Mouse (Mus musculus) MEL (cell line): ENCODE data around the gene Prpf40a. TPM values are rescaled to one million over a fixed set of nuclear protein-coding genes. Genes with fewer than 3 reads are reported as not detected.

Source experiments
- DNase-seq: peaks from one replicate; pipeline ENCODE4 v3.0.0; 2011; ENCODE audit warnings: low read depth, low spot score
- H3K27ac ChIP-seq: 2 replicates; pipeline ENCODE4 v1.5.1; 2012; ENCODE audit warnings: low read depth, mild to moderate bottlenecking, control low read depth, low read length, moderate library complexity; ENCODE audit not compliant: control insufficient read depth
- H3K27me3 ChIP-seq, 2 experiments: fragments of 150-350 bp in 1 of 2; sonication (generic) in 1 of 2; 2 replicates each; pipeline ENCODE4 v1.6.1; 2012; ENCODE audit warnings: low read length in 2 of 2, mild to moderate bottlenecking in 2 of 2, improper control_type of control experiment in 1 of 2, moderate library complexity in 1 of 2; ENCODE audit not compliant: insufficient read depth in 2 of 2, control insufficient read depth in 1 of 2
- H3K36me3 ChIP-seq, 2 experiments: 2 replicates each; pipeline ENCODE4 v1.6.1; 2012 to 2014; ENCODE audit warnings: low read length in 2 of 2, improper control_type of control experiment in 1 of 2, inconsistent platforms in 1 of 2, mild to moderate bottlenecking in 1 of 2; ENCODE audit not compliant: insufficient read depth in 2 of 2, control insufficient read depth in 1 of 2
- H3K4me1 ChIP-seq, 2 experiments: fragments of 150-350 bp in 1 of 2; sonication (generic) in 1 of 2; 2 replicates each; pipeline ENCODE4 v1.6.1; 2012; ENCODE audit warnings: low read length in 2 of 2, improper control_type of control experiment in 1 of 2, mild to moderate bottlenecking in 1 of 2; ENCODE audit not compliant: insufficient read depth in 2 of 2, control insufficient read depth in 1 of 2
- H3K4me3 ChIP-seq, 2 experiments: fragments of 150-350 bp in 1 of 2; sonication (generic) in 1 of 2; 2 replicates each; pipeline ENCODE4 v1.5.1; 2012; ENCODE audit warnings: low read depth in 2 of 2, low read length in 2 of 2, mild to moderate bottlenecking in 2 of 2, moderate library complexity in 2 of 2, control low read depth in 1 of 2, improper control_type of control experiment in 1 of 2; ENCODE audit not compliant: control insufficient read depth in 1 of 2, insufficient read depth in 1 of 2
- H3K79me2 ChIP-seq: 2 replicates; pipeline ENCODE4 v1.6.1; 2012; ENCODE audit warnings: mild to moderate bottlenecking, low read length, moderate library complexity; ENCODE audit not compliant: control insufficient read depth, poor library complexity, insufficient read depth
- H3K9ac ChIP-seq: 2 replicates; pipeline ENCODE4 v1.6.1; 2012; ENCODE audit warnings: low read depth, mild to moderate bottlenecking, control low read depth, low read length, moderate library complexity; ENCODE audit not compliant: control insufficient read depth, poor library complexity, severe bottlenecking
- H3K9me3 ChIP-seq: fragments of 150-350 bp; sonication (generic); replicated peaks from 2 replicates; pipeline ENCODE4 v1.6.1; 2012; ENCODE audit warnings: mild to moderate bottlenecking, low read length, improper control_type of control experiment, moderate library complexity; ENCODE audit not compliant: insufficient read depth
- BHLHE40 ChIP-seq: IDR thresholded peaks from 2 replicates; pipeline ENCODE4 v1.6.1; 2012; ENCODE audit warnings: low read depth, mild to moderate bottlenecking, inconsistent platforms, low read length, improper control_type of control experiment, borderline replicate concordance
- CHD1 ChIP-seq: IDR thresholded peaks from 2 replicates; pipeline ENCODE4 v1.6.1; 2012; ENCODE audit warnings: low read depth, mild to moderate bottlenecking, inconsistent platforms, low read length, improper control_type of control experiment
- CTCF ChIP-seq, 3 experiments: IDR thresholded peaks in 2 of 3; conservative IDR thresholded peaks in 1 of 3; 2 replicates each; pipeline ENCODE4 v1.5.1; 2011 to 2012; ENCODE audit warnings: low read length in 3 of 3, low read depth in 2 of 3, mild to moderate bottlenecking in 2 of 3, improper control_type of control experiment in 1 of 3, inconsistent platforms in 1 of 3, mixed read lengths in 1 of 3, moderate library complexity in 1 of 3; ENCODE audit not compliant: control insufficient read depth in 1 of 3, insufficient read depth in 1 of 3, poor library complexity in 1 of 3, severe bottlenecking in 1 of 3
- E2F4 ChIP-seq: IDR thresholded peaks from 2 replicates; pipeline ENCODE4 v1.6.1; 2011; ENCODE audit warnings: low read depth, low read length, improper control_type of control experiment, borderline replicate concordance
- ETS1 ChIP-seq: IDR thresholded peaks from 2 replicates; pipeline ENCODE4 v1.6.1; 2012; ENCODE audit warnings: low read depth, mild to moderate bottlenecking, inconsistent platforms, low read length, improper control_type of control experiment, moderate library complexity
- GATA1 ChIP-seq: IDR thresholded peaks from 2 replicates; pipeline ENCODE4 v1.6.1; 2011; ENCODE audit warnings: low read depth, low read length, improper control_type of control experiment
- JUND ChIP-seq: IDR thresholded peaks from 2 replicates; pipeline ENCODE4 v1.6.1; 2011; ENCODE audit warnings: low read depth, mild to moderate bottlenecking, improper control_type of control experiment, low read length
- KAT2A ChIP-seq: conservative IDR thresholded peaks from 2 replicates; pipeline ENCODE4 v1.6.1; 2012; ENCODE audit warnings: low read depth, low read length, improper control_type of control experiment, inconsistent platforms
- MAFK ChIP-seq: IDR thresholded peaks from 2 replicates; pipeline ENCODE4 v1.6.1; 2011; ENCODE audit warnings: low read depth, mild to moderate bottlenecking, low read length, improper control_type of control experiment, borderline replicate concordance
- MAX ChIP-seq: IDR thresholded peaks from 2 replicates; pipeline ENCODE4 v1.6.1; 2011; ENCODE audit warnings: low read length, improper control_type of control experiment
- MEF2A ChIP-seq: IDR thresholded peaks from 2 replicates; pipeline ENCODE4 v1.6.1; 2014; ENCODE audit warnings: low read depth, mild to moderate bottlenecking, inconsistent platforms, low read length, improper control_type of control experiment; ENCODE audit not compliant: poor library complexity, insufficient replicate concordance, severe bottlenecking; ENCODE audit errors: extremely low read depth
- MYC ChIP-seq: IDR thresholded peaks from 2 replicates; pipeline ENCODE4 v1.6.1; 2011; ENCODE audit warnings: low read depth, mild to moderate bottlenecking, low read length, improper control_type of control experiment, moderate library complexity
- NELFE ChIP-seq: IDR thresholded peaks from 2 replicates; pipeline ENCODE4 v1.6.1; 2011; ENCODE audit warnings: low read depth, low read length, improper control_type of control experiment
- NRF1 ChIP-seq: IDR thresholded peaks from 2 replicates; pipeline ENCODE4 v1.6.1; 2014; ENCODE audit warnings: low read depth, mild to moderate bottlenecking, inconsistent platforms, low read length, improper control_type of control experiment, moderate library complexity; ENCODE audit not compliant: poor library complexity, insufficient read depth, severe bottlenecking
- POLR2AphosphoS2 ChIP-seq: IDR thresholded peaks from 2 replicates; pipeline ENCODE4 v1.6.1; 2011; ENCODE audit warnings: low read length, improper control_type of control experiment
- SIN3A ChIP-seq: IDR thresholded peaks from 2 replicates; pipeline ENCODE4 v1.6.1; 2012; ENCODE audit warnings: low read length, improper control_type of control experiment, inconsistent platforms
- TBP ChIP-seq: IDR thresholded peaks from 2 replicates; pipeline ENCODE4 v1.8.0; 2011; ENCODE audit warnings: low read depth, low read length, improper control_type of control experiment
- UBTF ChIP-seq: IDR thresholded peaks from 2 replicates; pipeline ENCODE4 v1.6.1; 2012; ENCODE audit warnings: low read depth, mild to moderate bottlenecking, inconsistent platforms, low read length, improper control_type of control experiment, moderate library complexity, borderline replicate concordance; ENCODE audit not compliant: insufficient read depth
- ZC3H11A ChIP-seq: IDR thresholded peaks from 2 replicates; pipeline ENCODE4 v1.6.1; 2012; ENCODE audit warnings: low read depth, mild to moderate bottlenecking, inconsistent platforms, low read length, improper control_type of control experiment
- ZNF384 ChIP-seq: IDR thresholded peaks from 2 replicates; pipeline ENCODE4 v1.6.1; 2012; ENCODE audit warnings: low read depth, mild to moderate bottlenecking, inconsistent platforms, low read length, improper control_type of control experiment
- polyA plus RNA-seq, 2 experiments: library from polyadenylated mRNA; stranded (reverse) in 1 of 2; unstranded in 1 of 2; fragments of >175 nt in 1 of 2; fragments of >200 nt in 1 of 2; gene quantifications; 2 replicates each; pipeline versions ENCODE4 v1.2.1 to v1.2.4; 2012; ENCODE audit warnings: low replicate concordance in 2 of 2, low read depth in 1 of 2; ENCODE audit not compliant: insufficient read length in 2 of 2, insufficient read depth in 1 of 2, missing spikeins in 1 of 2
- total RNA-seq: library from RNA; depleted of rRNA; stranded (reverse); fragments of 300-350 nt; gene quantifications from 2 replicates; pipeline ENCODE4 v1.2.3, GENCODE M21; 2012

Gene Prpf40a
- total and polyA plus RNA-seq, 3 experiments, result 82.9 to 98.5 (median 94.9) TPM

- no peak overlapping the region for H3K4me3 ChIP-seq
- no peaks in the 10 kb centered on the region for H3K4me1 ChIP-seq
- no peak for TF ChIP-seq MYC
- no peak for TF ChIP-seq ZC3H11A
- peaks cover 21% of the 10 kb centered on the region for H3K79me2 ChIP-seq
- peaks cover 7 to 42% of the 10 kb centered on the region in 2 experiments for H3K36me3 ChIP-seq
- no peaks in the 10 kb centered on the region for H3K9me3 ChIP-seq
- no peak overlapping the region for H3K27ac ChIP-seq
- no peaks in the 10 kb centered on the region for H3K27me3 ChIP-seq
- DNase-seq, result no peak
- H3K9ac ChIP-seq, result no peak overlapping the region
Measured at GRCm38 (mm10) chr2:53179876-53180275, 11.2 kb downstream of the Prpf40a start.

- H3K4me1 ChIP-seq, result no peaks in the 10 kb centered on the region
- no peak overlapping the region for H3K9ac ChIP-seq
- no peak for TF ChIP-seq CTCF (IDR thresholded peaks at IDR 0.05 in 2 of 3, conservative IDR thresholded peaks at IDR 0.05 in 1 of 3; ENCODE audit: control insufficient read depth in 1 of 3, insufficient read depth in 1 of 3, low read depth in 2 of 3, low read length in 3 of 3, poor library complexity in 1 of 3, severe bottlenecking in 1 of 3)
- no peak for TF ChIP-seq CHD1
- TF ChIP-seq MEF2A, result no peak
- no peak for TF ChIP-seq UBTF
- TF ChIP-seq KAT2A, result no peak
- TF ChIP-seq ETS1, result no peak
- no peak for TF ChIP-seq MAFK
- TF ChIP-seq BHLHE40, result no peak
- TF ChIP-seq MAX, result no peak
- no peak for TF ChIP-seq NELFE
- no peak for TF ChIP-seq JUND
- no peak for TF ChIP-seq GATA1
- no peak for TF ChIP-seq ZNF384
- TF ChIP-seq SIN3A, result no peak
- TF ChIP-seq MYC, result no peak
- no peak for TF ChIP-seq POLR2AphosphoS2
- no peak for TF ChIP-seq TBP
- no peak for TF ChIP-seq E2F4
- TF ChIP-seq NRF1, result no peak
- TF ChIP-seq, all 39 proteins: peak for 0
- Histone ChIP-seq H3K36me3 (peaks cover 5 to 40% of the 10 kb centered on the region in 2 experiments), H3K9me3 (no peaks in the 10 kb centered on the region), H3K27me3 (no peaks in the 10 kb centered on the region), H3K79me2 (peaks cover 19% of the 10 kb centered on the region), H3K4me3 (no peak overlapping the region), H3K27ac (no peak overlapping the region)
- DNase-seq, result no peak
Measured at GRCm38 (mm10) chr2:53178966-53179365, 12.1 kb downstream of the Prpf40a start.
